Mouse (Mus musculus) liver, embryonic 11.5 days (tissue): Measurements from ENCODE around the gene Wnt8b. TPM values are rescaled to one million over a fixed set of nuclear protein-coding genes. Genes with fewer than 3 reads are reported as not detected.

Source experiments
- ATAC-seq: fragments of 200-750 bp; cut with Nextera tagmentation; replicated peaks from 2 replicates; pipeline ENCODE4 v1.8.0; 2017; ENCODE audit warnings: moderate number of reproducible peaks, mild to moderate bottlenecking, moderate TSS enrichment, moderate library complexity; ENCODE audit not compliant: low FRiP score
- DNase-seq: peaks from one replicate; pipeline ENCODE4 v3.0.0-alpha.2; 2017; ENCODE audit warnings: low spot score
- H3K27ac ChIP-seq: fragments of 300-500 bp; sonication (generic); 2 replicates; pipeline ENCODE4 v1.5.1; 2014; ENCODE audit warnings: mild to moderate bottlenecking, low read depth, low read length, control low read depth
- H3K27me3 ChIP-seq: fragments of 300-500 bp; sonication (generic); replicated peaks from 2 replicates; pipeline ENCODE4 v1.6.1; 2014; ENCODE audit warnings: low read length, mixed read lengths; ENCODE audit not compliant: control insufficient read depth, insufficient read depth
- H3K36me3 ChIP-seq: fragments of 300-500 bp; sonication (generic); 2 replicates; pipeline ENCODE4 v1.6.1; 2014; ENCODE audit warnings: mild to moderate bottlenecking, low read length, moderate library complexity, mixed read lengths; ENCODE audit not compliant: control insufficient read depth, insufficient read depth
- H3K4me1 ChIP-seq: fragments of 300-500 bp; sonication (generic); replicated peaks from 2 replicates; pipeline ENCODE4 v1.6.1; 2014; ENCODE audit warnings: low read length, mixed read lengths; ENCODE audit not compliant: control insufficient read depth, insufficient read depth
- H3K4me2 ChIP-seq: fragments of 300-500 bp; sonication (generic); 2 replicates; pipeline ENCODE4 v1.6.1; 2014; ENCODE audit warnings: mild to moderate bottlenecking, control low read depth, moderate library complexity
- H3K4me3 ChIP-seq: fragments of 300-500 bp; sonication (generic); 2 replicates; pipeline ENCODE4 v1.5.1; 2014; ENCODE audit warnings: low read depth, low read length, control low read depth
- H3K9ac ChIP-seq: fragments of 300-500 bp; sonication (generic); 2 replicates; pipeline ENCODE4 v1.6.1; 2014; ENCODE audit warnings: low read depth, low read length, control low read depth
- H3K9me3 ChIP-seq: fragments of 300-500 bp; sonication (generic); 2 replicates; pipeline ENCODE4 v1.6.1; 2016; ENCODE audit warnings: low read length, inconsistent platforms, mixed read lengths; ENCODE audit not compliant: control insufficient read depth
- WGBS: fragments of 180-500 bp; shearing (Covaris S2); extraction: QIAGEN DNeasy Blood & Tissue Kit; methylation state at CpG from one replicate; pipeline ENCODE4 v1.1.7; 2014; 5-methylcytosine and 5-hydroxymethylcytosine counted together
- polyA plus RNA-seq: library from polyadenylated mRNA; unstranded; fragments of >200 nt; fragmentation: Nextera tagmentation; extraction: Ambion mirVana; gene quantifications from 2 replicates; pipeline ENCODE4 v1.2.1, GENCODE M21; 2014

Gene Wnt8b
- polyA plus RNA-seq, 1 experiment from 2014 or later: not detected

DNA sequence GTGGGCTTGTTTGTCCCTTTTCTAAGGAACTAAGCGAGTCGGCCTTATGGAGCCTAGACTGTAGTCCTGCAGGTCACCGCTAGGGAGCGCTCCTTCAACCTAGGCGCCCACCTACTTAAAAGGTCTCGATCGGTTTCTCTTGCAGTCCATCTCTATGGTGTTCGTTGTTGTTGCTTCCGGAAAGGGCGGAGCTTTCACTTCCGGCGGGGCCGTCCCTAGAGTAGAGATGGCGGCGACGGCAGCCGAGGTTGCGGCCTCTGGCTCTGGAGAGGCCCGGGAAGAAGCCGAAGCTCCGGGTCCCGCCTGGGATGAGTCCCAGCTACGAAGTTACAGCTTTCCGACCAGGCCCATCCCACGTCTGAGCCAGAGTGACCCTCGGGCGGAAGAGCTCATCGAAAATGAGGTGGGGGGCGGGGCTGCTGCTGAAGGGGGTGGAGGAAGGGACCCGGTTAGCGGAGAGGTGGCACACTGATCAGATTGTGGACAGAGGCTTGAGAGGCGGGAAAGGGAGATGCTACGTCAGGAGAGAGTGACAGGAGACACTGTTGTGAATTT is 69.5 kb downstream of the Wnt8b start, which contains the start of gene Hif1an:
Gene Hif1an (plus strand): TSS at position 199 of the 555 bp plus-strand sequence.
- peak within 1 kb of the TSS; percentile 96 for H3K4me2 ChIP-seq
- H3K27me3 ChIP-seq: no peaks in the 10 kb centered on the region
- peak within 1 kb of the TSS; percentile 79 for H3K9ac ChIP-seq
- peak within 1 kb of the TSS; percentile 83 for H3K4me3 ChIP-seq
- H3K4me1 ChIP-seq: peaks cover 11% of the 10 kb centered on the region
- H3K36me3 ChIP-seq: peaks cover 17% of the 10 kb centered on the region
- under 1% methylated on average over 33 of the region's 33 CpGs for WGBS
- no peaks in the 10 kb centered on the region for H3K9me3 ChIP-seq
- DNase-seq (peak; percentile 89), ATAC-seq (peak; percentile 99)
- H3K27ac ChIP-seq: peak within 1 kb of the TSS; percentile 48; the same call in 1 of the 2 replicates

Other genes starting within 250 kb of the Wnt8b start
- gene Scd2, start 199.8 kb upstream of the Wnt8b start, polyA plus RNA-seq: 212 and 231 TPM in 2 replicates
- 0.06 and 0.16 TPM in 2 replicates for gene Scd4, start 160.4 kb upstream of the Wnt8b start, polyA plus RNA-seq
- 11.0 and 12.0 TPM in 2 replicates for gene Scd1, start 85.6 kb upstream of the Wnt8b start, polyA plus RNA-seq
- gene Sec31b, start 52.4 kb downstream of the Wnt8b start, polyA plus RNA-seq: 0.55 and 0.58 TPM in 2 replicates
- gene Gm20538, start 59.4 kb downstream of the Wnt8b start, polyA plus RNA-seq: not detected in 2 replicates
- 488 and 497 TPM in 2 replicates for gene Ndufb8, start 62.0 kb downstream of the Wnt8b start, polyA plus RNA-seq
- gene Hif1an, start 69.4 kb downstream of the Wnt8b start, polyA plus RNA-seq: 19.7 and 22.4 TPM in 2 replicates